Mouse (Mus musculus) liver, embryonic 18 days (tissue): Measurements from ENCODE around the gene Xrcc4. TPM values are rescaled to one million over a fixed set of nuclear protein-coding genes. Genes with fewer than 3 reads are reported as not detected.

Experiments used
- polyA plus RNA-seq: library from polyadenylated mRNA; depleted of rRNA; stranded (reverse); fragments of >200 nt; gene quantifications from 2 replicates; pipeline ENCODE4 v1.2.3, GENCODE M21; 2012; rRNA removed

Xrcc4 gene
- 4.1 and 4.5 TPM in 2 replicates for polyA plus RNA-seq

GRCm38 (mm10) chr13:90088962-90089824 is at the start of gene Xrcc4, which contains the start of gene Tmem167:
TSS of gene Xrcc4 (minus strand) at chr13:90089608.
TSS of gene Tmem167 (plus strand) at chr13:90089123.

GRCm38 (mm10) chr13:89741766-89742685 is 347.4 kb downstream of the Xrcc4 start, which contains the start of gene Vcan:
TSS of gene Vcan (minus strand) at chr13:89742509.

Other genes starting within 250 kb of the Xrcc4 start
- gene Tmem167, start 485 bp downstream of the Xrcc4 start, polyA plus RNA-seq, result 5.8 and 6.6 TPM in 2 replicates